Mouse (Mus musculus) liver, embryonic 12.5 days (tissue): Measurements from ENCODE around the gene Sntg2. TPM values are rescaled to one million over a fixed set of nuclear protein-coding genes. Genes with fewer than 3 reads are reported as not detected.

ENCODE experiments used
- ATAC-seq: fragments of 200-750 bp; cut with Nextera tagmentation; 2 replicates; pipeline ENCODE4 v1.8.0; 2017; ENCODE audit warnings: moderate number of reproducible peaks, mild to moderate bottlenecking, moderate library complexity
- H3K27ac ChIP-seq: fragments of 300-500 bp; sonication (generic); 2 replicates; pipeline ENCODE4 v1.5.1; 2016; ENCODE audit warnings: mild to moderate bottlenecking
- H3K27me3 ChIP-seq: fragments of 300-500 bp; sonication (generic); replicated peaks from 2 replicates; pipeline ENCODE4 v1.6.1; 2016; ENCODE audit warnings: mild to moderate bottlenecking, moderate library complexity
- H3K36me3 ChIP-seq: fragments of 300-500 bp; sonication (generic); 2 replicates; pipeline ENCODE4 v1.6.1; 2016; ENCODE audit warnings: mild to moderate bottlenecking, moderate library complexity
- H3K4me1 ChIP-seq: fragments of 300-500 bp; sonication (generic); 2 replicates; pipeline ENCODE4 v1.6.1; 2016
- H3K4me2 ChIP-seq: fragments of 300-500 bp; sonication (generic); 2 replicates; pipeline ENCODE4 v1.6.1; 2016; ENCODE audit warnings: mild to moderate bottlenecking, moderate library complexity
- H3K4me3 ChIP-seq: fragments of 300-500 bp; sonication (generic); 2 replicates; pipeline ENCODE4 v1.5.1; 2016; ENCODE audit warnings: mild to moderate bottlenecking, moderate library complexity
- H3K9ac ChIP-seq: fragments of 300-500 bp; sonication (generic); 2 replicates; pipeline ENCODE4 v1.6.1; 2016; ENCODE audit warnings: mild to moderate bottlenecking, moderate library complexity
- H3K9me3 ChIP-seq: fragments of 300-500 bp; sonication (generic); replicated peaks from 2 replicates; pipeline ENCODE4 v1.6.1; 2016; ENCODE audit warnings: mild to moderate bottlenecking, moderate library complexity
- WGBS: fragments of 180-500 bp; shearing (Covaris S2); methylation state at CpG from one replicate; pipeline ENCODE4 v1.1.7; 2016; ENCODE audit not compliant: insufficient replicate concordance; 5-methylcytosine and 5-hydroxymethylcytosine counted together
- polyA plus RNA-seq: library from polyadenylated mRNA; unstranded; fragments of >200 nt; fragmentation: Nextera tagmentation; extraction: Ambion mirVana; gene quantifications from 2 replicates; pipeline ENCODE4 v1.2.1, GENCODE M21; 2016

The Sntg2 gene
- polyA plus RNA-seq, 1 experiment from 2014 or later, result 0.51 TPM

DNA sequence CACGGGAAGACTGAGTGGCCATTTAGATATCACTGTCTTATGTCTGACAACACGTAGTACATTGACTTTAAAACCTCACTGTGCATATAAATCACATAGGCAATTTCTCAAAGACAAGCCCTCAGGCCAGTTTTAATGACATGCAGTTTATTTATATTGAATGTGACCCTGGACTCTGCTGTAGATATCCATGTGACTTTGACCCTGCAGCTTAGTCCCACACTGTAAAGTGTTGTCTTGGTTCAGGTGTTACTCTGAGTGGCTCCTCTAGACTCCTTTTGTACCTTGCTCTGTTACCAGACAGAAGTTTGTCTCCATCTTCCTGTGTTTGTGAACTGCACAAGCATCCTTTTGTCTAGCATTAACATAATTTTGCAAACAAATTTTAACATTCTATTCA, 112.0 kb downstream of the Sntg2 start:
- no peak overlapping the region for H3K4me3 ChIP-seq
- no peak overlapping the region for H3K4me2 ChIP-seq
- no peaks in the 10 kb centered on the region for H3K36me3 ChIP-seq
- no peaks in the 10 kb centered on the region for H3K4me1 ChIP-seq
- ATAC-seq, result no peak
- no peak overlapping the region for H3K9ac ChIP-seq
- H3K27me3 ChIP-seq, result no peaks in the 10 kb centered on the region
- no peaks in the 10 kb centered on the region for H3K9me3 ChIP-seq
- 33% methylated on average over 2 of the region's 2 CpGs for WGBS
- no peak overlapping the region for H3K27ac ChIP-seq

DNA sequence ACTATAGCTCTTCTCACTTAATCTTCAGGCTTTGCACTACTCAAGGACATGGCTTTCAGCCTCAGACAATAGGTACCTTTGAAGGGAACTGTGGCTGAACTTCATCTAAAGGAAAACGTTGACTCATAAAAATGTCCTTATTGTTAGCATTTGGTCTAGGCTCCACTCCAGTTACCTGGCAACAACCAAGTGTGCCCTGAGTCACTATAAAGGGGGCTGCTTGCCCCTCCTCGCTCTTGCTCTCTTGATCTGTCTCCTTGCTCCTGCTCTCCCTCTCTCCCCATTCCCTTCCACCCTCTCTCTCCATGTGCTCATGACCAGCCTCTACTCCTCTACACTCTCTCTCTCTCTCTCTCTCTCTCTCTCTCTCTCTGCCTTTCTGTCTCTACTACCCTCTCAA, 114.5 kb downstream of the Sntg2 start:
- no peaks in the 10 kb centered on the region for H3K36me3 ChIP-seq
- H3K27me3 ChIP-seq, result no peaks in the 10 kb centered on the region
- WGBS, result 49% methylated on average over 2 of the region's 2 CpGs
- no peak for ATAC-seq
- H3K9me3 ChIP-seq, result no peaks in the 10 kb centered on the region
- no peak overlapping the region for H3K4me3 ChIP-seq
- no peak overlapping the region for H3K9ac ChIP-seq
- H3K27ac ChIP-seq, result no peak overlapping the region
- H3K4me2 ChIP-seq, result no peak overlapping the region
- H3K4me1 ChIP-seq, result no peaks in the 10 kb centered on the region

GRCm38 (mm10) chr12:30257664-30258063, 115.5 kb downstream of the Sntg2 start:
- no peak overlapping the region for H3K4me2 ChIP-seq
- no peak overlapping the region for H3K27ac ChIP-seq
- WGBS, result 66% methylated on average over 7 of the region's 7 CpGs
- H3K9me3 ChIP-seq, result no peaks in the 10 kb centered on the region
- H3K36me3 ChIP-seq, result no peaks in the 10 kb centered on the region
- no peak for ATAC-seq
- H3K27me3 ChIP-seq, result no peaks in the 10 kb centered on the region
- H3K9ac ChIP-seq, result no peak overlapping the region
- H3K4me3 ChIP-seq, result no peak overlapping the region
- no peaks in the 10 kb centered on the region for H3K4me1 ChIP-seq

DNA sequence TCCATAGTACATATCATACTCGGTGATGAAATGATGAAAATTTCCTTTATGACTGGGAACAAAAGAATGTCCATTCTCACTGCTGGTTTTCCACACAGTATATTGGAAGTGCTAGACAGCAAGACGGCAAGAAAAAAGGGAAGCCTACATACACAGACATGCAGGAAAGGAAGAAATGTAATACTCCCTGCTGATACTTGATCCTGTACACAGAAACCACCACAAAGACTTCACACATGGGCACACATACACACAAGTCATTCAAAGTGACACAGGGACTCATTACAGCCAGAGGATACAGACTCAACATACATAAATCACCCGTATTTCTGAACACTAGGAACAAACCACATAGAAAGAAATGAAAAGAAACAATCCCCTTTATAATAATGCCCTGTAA, 117.0 kb downstream of the Sntg2 start:
- no peaks in the 10 kb centered on the region for H3K9me3 ChIP-seq
- no peaks in the 10 kb centered on the region for H3K27me3 ChIP-seq
- H3K4me1 ChIP-seq, result no peaks in the 10 kb centered on the region
- whole genome bisulfite sequencing, result 71% methylated on average over 3 of the region's 3 CpGs
- H3K9ac ChIP-seq, result no peak overlapping the region
- no peak overlapping the region for H3K27ac ChIP-seq
- ATAC-seq, result no peak
- H3K36me3 ChIP-seq, result no peaks in the 10 kb centered on the region
- H3K4me3 ChIP-seq, result no peak overlapping the region
- no peak overlapping the region for H3K4me2 ChIP-seq

DNA sequence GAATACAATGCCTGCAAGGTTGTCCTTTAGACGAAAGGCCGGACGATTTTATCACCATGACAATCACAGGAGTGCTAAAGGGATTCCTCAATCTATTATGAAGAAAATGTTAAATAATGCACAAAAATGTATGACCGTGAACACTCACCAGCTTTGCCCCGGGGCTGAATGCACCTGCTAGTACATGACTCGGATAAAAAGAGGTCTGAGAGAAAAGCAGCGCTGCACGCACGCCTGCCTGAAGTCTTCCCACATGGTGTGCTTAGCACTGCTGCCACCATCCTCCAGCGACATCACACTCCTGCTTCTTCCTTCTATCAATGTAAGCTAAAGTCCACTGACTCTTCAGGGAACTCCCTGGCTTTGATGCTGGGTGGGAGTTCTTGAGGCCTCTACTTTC, 118.6 kb downstream of the Sntg2 start:
- Histone ChIP-seq H3K36me3 (no peaks in the 10 kb centered on the region), H3K27ac (no peak overlapping the region), H3K9me3 (no peaks in the 10 kb centered on the region), H3K4me3 (no peak overlapping the region), H3K4me2 (no peak overlapping the region), H3K27me3 (no peaks in the 10 kb centered on the region), H3K9ac (no peak overlapping the region), H3K4me1 (no peaks in the 10 kb centered on the region)
- ATAC-seq, result no peak
- WGBS, result 74% methylated on average over 10 of the region's 10 CpGs

GRCm38 (mm10) chr12:30252381-30252780, 120.8 kb downstream of the Sntg2 start:
- no peaks in the 10 kb centered on the region for H3K36me3 ChIP-seq
- 78% methylated on average over 4 of the region's 4 CpGs for WGBS

DNA sequence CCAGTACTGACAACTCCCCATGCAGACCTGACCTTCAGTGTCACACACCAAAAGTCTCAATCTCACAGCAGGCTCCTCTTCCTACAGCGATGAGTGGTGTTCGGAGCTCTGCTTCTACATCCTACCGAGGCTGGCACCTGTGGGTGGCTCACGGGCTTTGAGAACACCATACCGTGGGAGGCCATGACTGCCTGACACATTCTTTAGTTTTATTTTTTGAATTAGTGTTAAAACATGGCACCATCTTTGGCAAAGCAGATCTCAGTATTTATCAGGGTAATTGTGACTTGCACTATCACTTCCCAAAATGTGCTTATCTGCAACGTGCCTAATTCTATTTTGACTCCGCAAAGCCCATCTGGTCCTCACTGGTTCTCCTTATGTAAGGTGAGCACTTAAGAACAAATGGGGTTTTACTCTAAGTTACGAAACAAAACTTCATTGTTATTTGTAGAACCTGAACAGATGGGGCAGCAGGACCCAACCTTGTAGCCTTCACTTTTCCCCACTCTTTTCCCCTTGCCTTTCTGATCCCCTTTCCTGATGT, 121.8 kb downstream of the Sntg2 start:
- Histone ChIP-seq H3K4me2 (no peak overlapping the region), H3K9me3 (no peaks in the 10 kb centered on the region), H3K4me1 (no peaks in the 10 kb centered on the region), H3K27me3 (no peaks in the 10 kb centered on the region), H3K36me3 (no peaks in the 10 kb centered on the region), H3K9ac (no peak overlapping the region), H3K27ac (no peak overlapping the region), H3K4me3 (no peak overlapping the region)
- ATAC-seq, result no peak
- WGBS, result 73% methylated on average over 8 of the region's 8 CpGs

More at GRCm38 (mm10) chr12:30252381-30252780, 120.8 kb downstream of the Sntg2 start:
- ATAC-seq, result no peak
- Histone ChIP-seq H3K4me3 (no peak overlapping the region), H3K27me3 (no peaks in the 10 kb centered on the region), H3K4me1 (no peaks in the 10 kb centered on the region), H3K9me3 (no peaks in the 10 kb centered on the region), H3K27ac (no peak overlapping the region), H3K9ac (no peak overlapping the region), H3K4me2 (no peak overlapping the region)

GRCm38 (mm10) chr12:30249068-30249467, 124.1 kb downstream of the Sntg2 start:
- Histone ChIP-seq H3K4me2 (no peak overlapping the region), H3K36me3 (no peaks in the 10 kb centered on the region), H3K4me3 (no peak overlapping the region), H3K27ac (no peak overlapping the region), H3K4me1 (no peaks in the 10 kb centered on the region), H3K27me3 (no peaks in the 10 kb centered on the region), H3K9me3 (no peaks in the 10 kb centered on the region), H3K9ac (no peak overlapping the region)
- ATAC-seq, result no peak
- WGBS, result 68% methylated on average over 3 of the region's 3 CpGs

DNA sequence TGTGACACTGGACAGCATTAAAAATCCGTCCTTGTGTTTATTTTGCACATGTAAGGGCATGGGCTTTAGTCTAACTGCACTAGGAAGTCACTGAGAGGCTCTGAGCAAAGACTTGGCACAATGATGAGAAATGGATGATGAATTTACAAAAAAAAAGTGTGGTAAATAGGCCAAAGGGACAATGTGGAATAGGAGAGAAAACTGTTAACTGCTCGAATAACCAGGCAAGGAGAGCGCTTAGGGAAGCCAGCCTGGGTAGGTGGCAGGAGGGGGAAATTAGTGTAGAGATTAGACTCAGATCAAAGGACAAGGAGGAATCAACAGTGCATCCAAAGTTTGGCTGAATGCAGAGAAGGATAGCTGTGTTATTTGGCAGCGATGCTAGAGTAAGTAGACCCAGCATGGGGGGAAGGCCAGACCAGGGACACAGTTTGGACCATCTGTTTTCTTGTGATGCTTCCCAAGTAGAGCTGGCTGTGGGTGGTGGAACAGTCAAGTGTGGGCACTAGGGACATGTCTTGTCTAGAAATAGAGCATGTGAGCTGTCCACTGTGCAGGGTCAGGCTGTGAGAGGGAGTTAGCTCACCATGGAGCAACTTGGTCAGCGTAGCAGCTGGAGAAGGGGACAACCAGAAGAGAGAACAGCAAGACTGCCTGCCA, 126.8 kb downstream of the Sntg2 start:
- no peak overlapping the region for H3K4me3 ChIP-seq
- no peaks in the 10 kb centered on the region for H3K9me3 ChIP-seq
- no peak overlapping the region for H3K4me2 ChIP-seq
- H3K27ac ChIP-seq, result no peak overlapping the region
- no peak for ATAC-seq
- H3K4me1 ChIP-seq, result no peaks in the 10 kb centered on the region
- H3K27me3 ChIP-seq, result no peaks in the 10 kb centered on the region
- H3K36me3 ChIP-seq, result no peaks in the 10 kb centered on the region
- no peak overlapping the region for H3K9ac ChIP-seq
- 60% methylated on average over 5 of the region's 5 CpGs for whole genome bisulfite sequencing

GRCm38 (mm10) chr12:30244194-30244593, 129.0 kb downstream of the Sntg2 start:
- H3K9me3 ChIP-seq, result no peaks in the 10 kb centered on the region
- H3K27ac ChIP-seq, result no peak overlapping the region

DNA sequence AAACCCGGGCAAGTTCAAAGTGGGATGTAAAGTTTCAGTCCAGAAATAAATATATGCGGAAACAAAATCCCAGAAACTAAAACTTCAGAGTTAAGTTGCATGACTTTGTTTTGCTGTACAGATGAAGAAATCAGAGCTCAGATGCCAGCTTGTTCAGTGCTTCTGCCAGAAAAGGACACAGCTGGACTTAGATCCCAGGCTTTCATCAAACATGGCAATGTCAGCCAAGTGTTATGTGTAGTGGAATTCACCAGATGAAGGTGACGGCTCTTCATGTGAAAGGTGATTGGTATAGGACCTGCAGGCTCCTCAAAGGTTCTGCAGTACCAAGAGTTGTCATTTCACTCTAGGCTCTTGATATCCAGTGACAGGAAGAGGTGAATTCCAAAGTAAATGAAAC, 132.3 kb downstream of the Sntg2 start:
- Histone ChIP-seq H3K9me3 (no peaks in the 10 kb centered on the region), H3K9ac (no peak overlapping the region), H3K27ac (no peak overlapping the region), H3K4me2 (no peak overlapping the region), H3K4me1 (no peaks in the 10 kb centered on the region), H3K36me3 (no peaks in the 10 kb centered on the region), H3K4me3 (no peak overlapping the region), H3K27me3 (no peaks in the 10 kb centered on the region)
- 69% methylated on average over 3 of the region's 3 CpGs for WGBS
- ATAC-seq, result no peak

More at GRCm38 (mm10) chr12:30244194-30244593, 129.0 kb downstream of the Sntg2 start:
- Histone ChIP-seq H3K4me2 (no peak overlapping the region), H3K36me3 (no peaks in the 10 kb centered on the region), H3K4me1 (no peaks in the 10 kb centered on the region), H3K27me3 (no peaks in the 10 kb centered on the region), H3K9ac (no peak overlapping the region), H3K4me3 (no peak overlapping the region)
- WGBS, result 53% methylated on average over 2 of the region's 2 CpGs
- ATAC-seq, result no peak

GRCm38 (mm10) chr12:30234940-30235339, 138.2 kb downstream of the Sntg2 start:
- Histone ChIP-seq H3K27me3 (no peaks in the 10 kb centered on the region), H3K27ac (no peak overlapping the region), H3K9me3 (no peaks in the 10 kb centered on the region), H3K4me1 (no peaks in the 10 kb centered on the region), H3K4me3 (no peak overlapping the region), H3K4me2 (no peak overlapping the region), H3K9ac (no peak overlapping the region), H3K36me3 (no peaks in the 10 kb centered on the region)
- ATAC-seq, result no peak
- WGBS, result 58% methylated on average over 2 of the region's 2 CpGs

GRCm38 (mm10) chr12:30228004-30228403, 145.2 kb downstream of the Sntg2 start:
- no peaks in the 10 kb centered on the region for H3K36me3 ChIP-seq
- no peaks in the 10 kb centered on the region for H3K27me3 ChIP-seq
- no peak for ATAC-seq
- no peak overlapping the region for H3K27ac ChIP-seq
- H3K4me1 ChIP-seq, result no peaks in the 10 kb centered on the region
- WGBS, result 90% methylated on average over 4 of the region's 4 CpGs
- H3K9ac ChIP-seq, result no peak overlapping the region
- H3K4me2 ChIP-seq, result no peak overlapping the region
- H3K4me3 ChIP-seq, result no peak overlapping the region
- no peaks in the 10 kb centered on the region for H3K9me3 ChIP-seq
